Mouse (Mus musculus) spleen, adult 2 months (tissue): Measurements from ENCODE around the gene Anxa6. TPM values are rescaled to one million over a fixed set of nuclear protein-coding genes. Genes with fewer than 3 reads are reported as not detected.

Experiments used
- DNase-seq, 2 experiments: peaks; one replicate each; pipeline versions ENCODE4 v3.0.0 to v3.0.0-alpha.2; 2012 to 2021; ENCODE audit warnings: low spot score in 2 of 2, low read depth in 1 of 2
- H3K27ac ChIP-seq: fragments of 200-500 bp; 2 replicates; pipeline ENCODE4 v1.5.1; 2012; ENCODE audit warnings: low read length, inconsistent platforms; ENCODE audit not compliant: insufficient read depth
- H3K27me3 ChIP-seq: fragments of 200-500 bp; 2 replicates; pipeline ENCODE4 v1.6.1; 2012; ENCODE audit warnings: mild to moderate bottlenecking, moderate library complexity, low read length, inconsistent platforms; ENCODE audit not compliant: control insufficient read depth, insufficient read depth
- H3K36me3 ChIP-seq: fragments of 200-500 bp; 2 replicates; pipeline ENCODE4 v1.6.1; 2012; ENCODE audit warnings: mild to moderate bottlenecking, low read length, inconsistent platforms; ENCODE audit not compliant: control insufficient read depth, insufficient read depth
- H3K4me1 ChIP-seq: fragments of 200-500 bp; 2 replicates; pipeline ENCODE4 v1.6.1; 2011; ENCODE audit warnings: inconsistent platforms; ENCODE audit not compliant: control insufficient read depth, insufficient read depth, insufficient read length
- H3K4me3 ChIP-seq: fragments of 200-500 bp; 2 replicates; pipeline ENCODE4 v1.5.1; 2011; ENCODE audit warnings: mild to moderate bottlenecking, inconsistent platforms; ENCODE audit not compliant: insufficient read depth, insufficient read length; ENCODE audit errors: extremely low read depth
- CTCF ChIP-seq: fragments of 200-500 bp; IDR thresholded peaks from 2 replicates; pipeline ENCODE4 v1.5.1; 2011; ENCODE audit warnings: mild to moderate bottlenecking, inconsistent platforms; ENCODE audit not compliant: insufficient read depth, insufficient read length, insufficient replicate concordance; ENCODE audit errors: extremely low read depth
- POLR2A ChIP-seq: fragments of 200-500 bp; IDR thresholded peaks from 2 replicates; pipeline ENCODE4 v1.6.1; 2011; ENCODE audit warnings: low read depth, low read length, inconsistent platforms
- WGBS: fragments of 180-500 bp; shearing (Covaris S2); methylation state at CpG from one replicate; pipeline ENCODE4 v1.1.7; 2018; 5-methylcytosine and 5-hydroxymethylcytosine counted together
- polyA plus RNA-seq: library from polyadenylated mRNA; depleted of rRNA; stranded (reverse); fragments of >200 nt; gene quantifications from 2 replicates; pipeline ENCODE4 v1.2.3, GENCODE M21; 2012; rRNA removed

Anxa6 gene
- 104 and 116 TPM in 2 replicates for polyA plus RNA-seq

DNA sequence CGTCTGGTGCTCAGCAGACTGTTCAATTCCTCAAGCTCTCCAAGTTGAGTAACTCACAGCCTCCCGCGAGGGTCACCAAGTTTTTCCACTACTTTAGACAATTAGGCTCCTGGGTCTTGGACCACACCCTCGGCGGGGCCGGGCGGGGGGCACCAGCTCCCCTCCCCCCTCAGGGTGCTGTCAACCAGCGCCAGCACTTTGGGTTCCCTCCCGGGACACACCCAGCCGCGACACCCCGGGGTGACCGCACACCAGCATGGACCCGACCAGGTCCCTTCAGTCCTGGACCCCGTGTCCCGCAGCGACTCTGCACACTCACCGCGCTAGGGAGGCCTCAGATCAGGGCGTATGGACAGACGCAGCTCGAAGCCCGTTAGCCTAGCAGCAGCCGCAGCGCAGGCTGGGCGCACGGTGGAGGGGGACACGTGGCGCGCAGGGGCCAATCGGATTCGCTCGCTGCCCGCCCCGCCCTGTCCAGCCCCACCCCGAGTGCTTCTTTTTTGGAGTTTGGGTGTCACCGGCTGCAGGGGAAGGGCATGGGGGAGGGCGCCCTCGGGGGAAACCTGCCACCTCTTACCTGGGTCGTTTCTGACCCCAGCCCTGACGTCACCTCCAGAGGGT lies at the start of gene Anxa6:
Anxa6 (minus strand) TSS at position 406 of the 621 bp plus-strand sequence.
- H3K27ac ChIP-seq, result peak within 1 kb of the TSS; percentile 72
- no peaks in the 10 kb centered on the region for H3K27me3 ChIP-seq
- H3K4me1 ChIP-seq, result peaks cover 17% of the 10 kb centered on the region
- H3K36me3 ChIP-seq, result no peaks in the 10 kb centered on the region
- under 1% methylated on average over 41 of the region's 41 CpGs for WGBS
- DNase-seq, result peak; percentile 49 to 85
- TF ChIP-seq POLR2A, result peak; percentile 89
- no peak for TF ChIP-seq CTCF
- peak within 1 kb of the TSS; percentile 84 for H3K4me3 ChIP-seq

DNA sequence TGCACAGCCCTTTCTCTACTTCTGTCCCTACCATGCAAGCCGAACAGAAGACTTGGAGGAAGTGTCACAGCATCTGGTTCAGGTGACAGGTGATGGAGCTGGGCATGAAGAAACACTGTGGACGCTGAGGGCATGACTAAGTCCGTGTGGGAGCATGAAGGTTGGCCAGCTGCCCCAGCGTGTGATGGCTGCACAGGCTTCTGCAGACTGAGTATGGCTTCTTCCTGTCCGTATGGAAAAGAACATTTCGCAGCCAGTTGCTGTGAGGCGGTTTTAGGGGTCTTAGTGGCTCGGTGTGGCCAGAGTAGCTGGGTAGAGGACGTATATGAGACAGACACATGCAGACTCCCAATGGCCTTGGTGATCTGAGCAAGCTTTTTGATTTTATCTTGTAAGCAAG lies 48.0 kb upstream of the Anxa6 start:
- Histone ChIP-seq H3K36me3 (no peaks in the 10 kb centered on the region), H3K4me3 (no peak overlapping the region), H3K27ac (no peak overlapping the region), H3K4me1 (peaks cover 15% of the 10 kb centered on the region; the same call in 1 of the 2 replicates), H3K27me3 (no peaks in the 10 kb centered on the region)
- TF ChIP-seq POLR2A, result no peak
- TF ChIP-seq CTCF, result no peak
- WGBS, result 93% methylated on average over 9 of the region's 9 CpGs
- DNase-seq, result no peak

GRCm38 (mm10) chr11:55079180-55079579 lies 45.9 kb upstream of the Anxa6 start:
- no peaks in the 10 kb centered on the region for H3K27me3 ChIP-seq
- no peak overlapping the region for H3K4me3 ChIP-seq
- TF ChIP-seq CTCF, result no peak
- no peak for TF ChIP-seq POLR2A
- peaks cover 23% of the 10 kb centered on the region; the same call in 1 of the 2 replicates for H3K4me1 ChIP-seq
- H3K27ac ChIP-seq, result no peak overlapping the region
- WGBS, result 93% methylated on average over 4 of the region's 4 CpGs
- H3K36me3 ChIP-seq, result no peaks in the 10 kb centered on the region
- no peak for DNase-seq

- H3K36me3 ChIP-seq, result no peaks in the 10 kb centered on the region
- peak overlapping the region; percentile 90; the same call in 1 of the 2 replicates for H3K4me3 ChIP-seq
- H3K4me1 ChIP-seq, result peaks cover 23% of the 10 kb centered on the region; the same call in 1 of the 2 replicates
- no peak for TF ChIP-seq CTCF
- TF ChIP-seq POLR2A, result no peak
- DNase-seq, result no peak
- 25% methylated on average over 3 of the region's 3 CpGs for WGBS
- H3K27ac ChIP-seq, result peak overlapping the region; percentile 92
- no peaks in the 10 kb centered on the region for H3K27me3 ChIP-seq
These were observed 45.3 kb upstream of the Anxa6 start for GRCm38 (mm10) chr11:55078502-55078901.

DNA sequence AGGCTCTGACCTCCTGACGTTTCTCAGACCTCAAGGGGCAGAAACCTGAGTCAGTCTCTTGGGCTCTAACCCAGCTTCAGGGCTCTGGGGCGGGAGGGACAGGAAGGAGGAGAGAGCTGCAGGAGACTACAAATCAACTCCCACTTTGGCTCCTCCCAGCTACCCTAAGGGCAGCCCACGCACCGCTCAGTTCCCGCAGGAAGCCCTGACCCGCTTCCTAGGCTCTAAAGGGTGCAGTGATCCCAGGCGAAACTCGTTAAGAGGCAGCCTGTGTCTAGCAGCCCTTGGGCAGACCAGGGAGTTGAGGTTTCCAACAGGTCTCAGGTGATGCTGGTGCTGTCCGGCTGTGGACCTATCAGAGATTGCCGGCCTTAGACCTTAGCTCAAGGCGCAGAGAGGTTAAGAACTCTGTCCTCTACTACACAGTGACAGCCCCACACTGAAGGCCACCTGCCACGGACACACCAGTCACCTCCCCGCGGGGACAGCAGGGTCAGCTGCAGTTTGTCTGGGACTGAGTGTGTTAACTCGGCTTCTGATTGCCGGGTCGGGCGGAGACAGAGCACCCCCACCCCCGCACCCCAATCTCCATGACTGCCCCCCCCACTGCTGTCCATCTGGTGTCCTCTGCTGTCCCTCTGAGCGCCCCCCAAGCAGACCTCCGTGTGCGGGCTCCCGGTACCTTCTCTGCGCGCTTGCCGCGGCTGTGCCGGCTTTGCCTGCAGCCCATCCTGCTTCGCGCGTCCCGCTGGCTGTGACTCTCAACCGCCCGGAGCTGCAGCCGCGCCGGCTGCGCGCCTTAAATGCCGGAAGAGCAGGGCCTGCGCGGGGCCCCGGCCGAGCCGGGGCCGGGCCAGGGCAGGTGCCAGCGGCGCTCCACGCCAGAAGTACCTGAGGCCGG lies 44.3 kb upstream of the Anxa6 start, which contains the start of gene Ccdc69:
Ccdc69 (minus strand) TSS at position 801 of the 901 bp plus-strand sequence.
- DNase-seq, result peak in 1 of 2 experiments; percentile 66

DNA sequence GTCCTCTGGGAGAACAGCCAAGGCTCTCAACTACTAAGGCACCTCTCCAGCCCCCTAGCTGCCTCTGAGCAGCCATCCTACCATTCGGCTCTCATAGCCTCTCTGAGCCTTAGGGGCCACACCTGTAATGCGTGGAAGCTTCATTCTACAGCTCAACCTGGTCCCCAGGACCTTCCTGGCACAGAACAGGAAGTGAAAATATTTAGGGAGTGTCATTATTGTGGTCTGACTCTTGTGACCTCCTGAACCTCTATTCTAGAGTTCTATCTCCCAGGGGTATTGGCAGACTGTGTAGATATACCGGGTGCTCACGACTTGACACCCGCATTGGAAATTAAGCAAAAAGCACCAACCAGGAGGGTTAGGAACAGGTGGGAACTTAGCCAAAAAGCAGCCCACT lies 43.0 kb upstream of the Anxa6 start:
- TF ChIP-seq POLR2A, result no peak
- TF ChIP-seq CTCF, result no peak
- DNase-seq, result no peak
- H3K36me3 ChIP-seq, result no peaks in the 10 kb centered on the region
- H3K27ac ChIP-seq, result peak overlapping the region; percentile 92
- H3K4me1 ChIP-seq, result peaks cover 33% of the 10 kb centered on the region
- 26% methylated on average over 5 of the region's 5 CpGs for WGBS
- no peak overlapping the region for H3K4me3 ChIP-seq
- H3K27me3 ChIP-seq, result no peaks in the 10 kb centered on the region

More for the DNA sequence above, 44.3 kb upstream of the Anxa6 start, which contains the start of gene Ccdc69:
- Histone ChIP-seq H3K27me3 (no peaks in the 10 kb centered on the region), H3K36me3 (no peaks in the 10 kb centered on the region), H3K27ac (peak within 1 kb of the TSS; percentile 92), H3K4me3 (peak within 1 kb of the TSS; percentile 90), H3K4me1 (peaks cover 30% of the 10 kb centered on the region)
- under 1% methylated on average over 50 of the region's 50 CpGs for whole genome bisulfite sequencing
- TF ChIP-seq CTCF (no peak), POLR2A (peak; percentile 57)
